Mouse (Mus musculus): ENCODE results near the gene Hnrnpk. TPM values are rescaled to one million over a fixed set of nuclear protein-coding genes. Genes with fewer than 3 reads are reported as not detected.

Hnrnpk gene
- polyA plus RNA-seq, 1 experiment from 2014 or later, result 2,064 TPM

DNA sequence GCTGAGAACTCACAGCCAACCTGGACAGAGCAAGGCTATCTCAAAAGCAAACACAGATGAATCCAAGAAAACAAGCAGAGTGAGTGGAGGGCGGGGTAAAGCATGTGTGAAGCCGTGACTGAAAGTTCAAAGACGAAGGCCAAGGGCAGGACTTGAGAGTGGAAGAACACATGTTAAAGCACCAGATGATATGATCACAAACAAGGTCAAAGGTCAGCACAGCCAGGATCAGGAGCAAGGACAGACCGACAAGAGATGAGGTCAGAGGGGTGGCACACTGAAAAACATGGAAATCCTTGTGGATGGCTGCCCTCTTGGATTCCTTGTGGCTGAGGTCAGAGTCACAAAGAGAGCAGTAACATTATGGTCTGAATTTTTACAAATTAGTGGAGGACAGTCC lies 52.5 kb downstream of the Hnrnpk start:
- 67% methylated on average over 4 of the region's 4 CpGs for WGBS
- no peaks in the 10 kb centered on the region for H3K9me3 ChIP-seq (replicated peaks)
- no peaks in the 10 kb centered on the region for H3K36me3 ChIP-seq
- no peak overlapping the region for H3K27ac ChIP-seq
- H3K27me3 ChIP-seq (ENCODE audit: low read depth, poor library complexity, severe bottlenecking), result no peaks in the 10 kb centered on the region
- no peak for DNase-seq (ENCODE audit: low spot score)
- no peaks in the 10 kb centered on the region for H3K4me1 ChIP-seq
- no peak overlapping the region for H3K4me3 ChIP-seq

DNA sequence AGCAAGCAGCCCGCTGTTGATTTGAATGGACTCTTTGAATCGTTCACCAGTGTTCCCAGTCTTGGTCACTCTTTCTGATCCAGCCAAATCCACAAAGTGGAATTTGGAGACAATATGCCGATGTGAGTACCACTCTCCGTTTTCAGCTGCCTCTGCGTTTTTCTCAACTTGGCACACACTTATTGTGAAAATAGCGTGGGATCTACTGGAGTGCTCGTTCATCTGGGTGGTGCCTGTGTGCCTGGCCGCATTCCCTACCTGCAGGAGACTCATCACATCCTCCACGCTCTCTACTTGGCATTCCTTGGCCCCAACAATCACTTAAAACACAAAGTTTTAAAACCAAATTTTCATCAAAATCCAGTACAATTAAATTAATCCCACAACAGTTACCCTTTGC lies 58.6 kb downstream of the Hnrnpk start:
- Histone ChIP-seq H3K27me3 (ENCODE audit: low read depth, poor library complexity, severe bottlenecking) (no peaks in the 10 kb centered on the region), H3K9me3 (replicated peaks) (no peaks in the 10 kb centered on the region), H3K27ac (no peak overlapping the region), H3K4me1 (no peaks in the 10 kb centered on the region), H3K36me3 (no peaks in the 10 kb centered on the region), H3K4me3 (no peak overlapping the region)
- DNase-seq (ENCODE audit: low spot score), result no peak
- WGBS, result 88% methylated on average over 9 of the region's 9 CpGs

MicroRNAs within 50 kb of the gene (microRNA counts, 519-probe panel; counts per million panel counts)
- 4,574 counts per million, percentile 82 among the panel's probes with 10 or more counts for microRNA mmu-miR-7a

Small RNA genes within 50 kb of the gene (microRNA-seq; reads per million reads assigned to microRNA genes)
- 149 reads per million, percentile 53 among the genes with 10 or more reads in this experiment for gene Mir7-1

Other genes starting within 250 kb of the Hnrnpk start
- 36.1 and 37.7 TPM in 2 replicates for gene Idnk, start 245.7 kb downstream of the Hnrnpk start, polyA plus RNA-seq (2016; fragmentation: Nextera tagmentation; extraction: Ambion mirVana)
- gene Ubqln1, start 187.7 kb downstream of the Hnrnpk start, polyA plus RNA-seq (2016; fragmentation: Nextera tagmentation; extraction: Ambion mirVana), result 153 and 158 TPM in 2 replicates
- gene Gkap1, start 127.6 kb downstream of the Hnrnpk start, polyA plus RNA-seq (2016; fragmentation: Nextera tagmentation; extraction: Ambion mirVana), result 10.6 and 12.8 TPM in 2 replicates
- gene Kif27, start 44.2 kb downstream of the Hnrnpk start, polyA plus RNA-seq (2016; fragmentation: Nextera tagmentation; extraction: Ambion mirVana), result 0.58 and 0.78 TPM in 2 replicates
- 23.5 and 24.5 TPM in 2 replicates for gene 2210016F16Rik, start 18.1 kb downstream of the Hnrnpk start, polyA plus RNA-seq (2016; fragmentation: Nextera tagmentation; extraction: Ambion mirVana)
- 27.6 and 30.9 TPM in 2 replicates for gene Rmi1, start 1.1 kb downstream of the Hnrnpk start, polyA plus RNA-seq (2016; fragmentation: Nextera tagmentation; extraction: Ambion mirVana)
- gene Slc28a3, start 207.5 kb upstream of the Hnrnpk start, polyA plus RNA-seq (2016; fragmentation: Nextera tagmentation; extraction: Ambion mirVana), result 0.15 TPM in 1 of 2 replicates, not detected in the other